Mouse (Mus musculus): ENCODE measurements at regions not wholly inside any gene's neighbourhood (a gene's known extent, or its start where the extent isn't known, plus 50 kb on each side); places are given as distances from the start of the nearest gene placed in this dataset.

DNA sequence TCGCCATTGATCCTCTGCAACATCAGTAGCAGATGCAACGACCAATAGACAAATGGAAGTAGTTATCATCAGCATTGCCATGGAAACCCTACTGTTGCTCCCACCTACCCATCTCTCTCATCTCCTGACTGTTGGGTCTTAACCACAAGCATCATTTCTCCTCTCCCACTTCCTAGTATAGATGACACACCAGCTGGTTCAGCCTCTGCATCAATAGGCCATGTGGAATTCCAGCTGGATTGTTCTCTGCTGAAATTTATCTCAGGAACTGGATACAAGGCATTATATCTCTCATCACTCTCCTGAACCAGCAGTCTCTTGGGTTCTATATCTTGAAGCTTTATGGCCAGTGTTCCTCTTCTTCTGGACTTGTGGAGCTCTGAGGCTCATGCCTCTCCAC is 219.3 kb downstream of the Ice1 start:
- DNase-seq (ENCODE audit: low spot score in 2 of 2): no peak

DNA sequence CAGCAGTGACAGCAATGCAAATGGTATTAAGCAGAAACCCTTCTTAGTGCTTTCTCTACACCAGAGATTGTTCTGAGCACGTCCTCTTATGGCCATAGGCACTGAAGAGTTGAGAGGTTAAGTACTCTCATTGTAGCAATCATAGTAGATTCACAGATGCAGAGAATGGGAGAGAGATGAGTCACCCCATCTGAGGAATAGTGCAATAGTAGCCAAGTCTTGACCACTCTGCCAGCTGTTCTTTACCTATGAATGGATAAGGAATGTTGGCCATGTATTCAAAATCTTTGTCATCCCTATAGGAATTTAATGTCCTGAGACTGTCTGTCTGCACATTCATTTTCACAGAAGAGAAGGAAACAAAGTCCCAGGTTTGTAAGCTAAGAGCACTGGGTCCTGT is 198.0 kb downstream of the Ice1 start:
- DNase-seq (ENCODE audit: low spot score in 2 of 2): no peak

DNA sequence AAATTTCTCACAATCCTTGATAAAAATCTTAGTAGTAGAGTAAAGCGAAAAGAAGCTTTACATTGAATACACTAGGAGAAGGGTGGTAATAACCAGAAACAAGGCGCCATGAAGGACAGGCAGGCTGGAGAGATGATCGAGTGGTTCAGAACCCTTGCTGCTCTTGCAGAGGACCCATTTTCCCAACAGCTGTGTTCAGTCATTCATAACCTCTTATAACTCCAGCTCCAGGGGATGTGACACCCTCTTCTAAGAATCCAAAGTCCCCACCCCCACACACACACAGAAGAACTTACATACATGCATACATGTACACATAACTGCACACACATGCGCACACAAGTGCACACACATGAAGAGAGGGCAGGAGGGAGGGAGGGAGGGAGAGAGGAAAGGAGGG is 190.5 kb downstream of the Ice1 start:
- DNase-seq (ENCODE audit: low spot score in 2 of 2): no peak

DNA sequence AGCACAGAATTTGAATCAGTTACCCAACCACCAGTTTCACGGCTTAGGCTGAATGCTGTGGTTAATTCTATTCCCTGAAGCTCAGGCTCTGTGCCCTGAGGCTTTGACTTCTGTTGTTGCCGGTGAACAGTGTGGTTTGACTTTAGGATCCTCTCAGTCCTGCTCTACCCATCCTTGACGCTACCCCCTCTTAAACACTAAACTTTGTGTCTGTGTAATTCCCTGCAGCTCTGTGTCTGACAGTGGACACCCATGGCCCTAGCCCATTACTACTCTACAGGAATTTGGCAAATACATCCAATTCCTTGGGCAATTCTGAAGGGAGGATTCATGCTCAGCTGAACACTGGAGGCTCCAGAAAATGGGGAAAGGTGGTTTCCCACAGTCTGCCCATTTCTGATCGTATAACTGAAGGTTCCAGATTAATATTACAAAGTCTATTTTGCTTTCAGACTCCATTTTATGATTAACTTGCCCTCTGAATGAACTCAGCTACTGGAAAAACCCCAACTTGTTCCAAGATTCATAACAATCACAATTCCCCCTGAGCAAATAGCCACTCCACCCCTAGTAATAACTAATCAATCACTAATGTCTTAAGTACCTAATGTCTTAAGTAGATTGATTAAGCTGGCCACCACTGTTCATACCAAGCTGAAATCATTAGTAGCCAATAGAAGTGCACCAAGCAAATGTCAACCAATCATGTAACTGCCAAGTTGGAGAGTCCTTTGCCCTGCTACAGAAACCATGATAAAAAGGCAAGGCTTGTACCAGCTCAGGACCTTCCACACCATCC is 182.6 kb downstream of the Ice1 start:
- DNase-seq (ENCODE audit: low spot score in 2 of 2): no peak

GRCm38 (mm10) chr13:70458406-70458805 is 179.0 kb downstream of the Ice1 start:
- no peak for DNase-seq (ENCODE audit: low spot score in 2 of 2)

- DNase-seq (ENCODE audit: low spot score in 2 of 2): no peak
Measured at GRCm38 (mm10) chr13:70464996-70465395, 172.4 kb downstream of the Ice1 start.

- no peak for DNase-seq (ENCODE audit: low spot score in 2 of 2)
Measured at GRCm38 (mm10) chr13:70474746-70475145, 162.7 kb downstream of the Ice1 start.

DNA sequence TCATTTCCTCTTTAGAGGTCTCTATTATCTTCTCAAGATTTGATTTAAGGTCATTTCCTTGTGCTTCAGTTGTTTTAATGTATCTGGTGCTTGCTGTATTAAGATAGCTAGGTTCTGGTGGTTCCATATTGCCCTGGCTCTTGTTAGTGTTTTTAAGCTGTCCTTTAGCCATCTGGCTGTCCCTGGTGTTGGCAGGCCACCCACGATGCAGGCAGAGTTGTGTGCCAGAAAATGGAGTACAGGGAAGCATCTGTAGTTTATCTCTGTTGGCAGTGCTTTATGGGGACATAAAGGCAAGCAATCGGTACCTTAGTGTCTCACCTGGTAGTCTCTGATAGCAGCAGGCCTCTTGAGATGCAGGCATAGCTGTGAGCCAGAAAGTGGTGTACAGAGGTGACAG is 162.1 kb downstream of the Ice1 start:
- no peak for DNase-seq (ENCODE audit: low spot score in 2 of 2)

DNA sequence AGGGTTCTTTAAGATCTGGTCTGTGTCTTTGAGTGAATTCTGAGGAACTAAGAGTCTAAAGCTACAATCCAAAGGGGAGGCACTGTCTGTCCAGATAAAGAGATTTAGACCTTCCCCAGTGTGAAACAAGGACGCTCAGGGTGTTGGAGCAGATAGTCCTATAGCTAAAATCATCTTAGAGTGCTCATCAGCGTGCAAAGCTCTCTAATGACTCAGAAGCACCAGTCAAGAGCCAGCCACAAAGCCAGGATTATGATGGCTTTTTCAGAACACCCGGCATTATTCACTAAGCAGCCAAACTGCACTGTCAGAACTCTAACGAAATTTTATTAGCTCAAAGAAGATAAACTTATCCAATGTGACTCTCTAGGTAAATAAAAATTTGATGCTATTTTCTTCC is 138.1 kb downstream of the Ice1 start:
- DNase-seq (ENCODE audit: low spot score in 2 of 2): no peak

Data from gastrocnemius, postnatal 4 days (tissue).